Mouse (Mus musculus): ENCODE data around the gene Upb1. TPM values are rescaled to one million over a fixed set of nuclear protein-coding genes. Genes with fewer than 3 reads are reported as not detected.
"Not testable (repeated sequence)": the region's sequence is repeated elsewhere in the genome, so short reads cannot be mapped to it uniquely, and the experiment has no call there.

The Upb1 gene
- polyA plus RNA-seq, 1 experiment from 2014 or later, result 0.62 TPM

- Histone ChIP-seq H3K27me3 (no peaks in the 10 kb centered on the region), H3K4me2 (no peak overlapping the region), H3K36me3 (no peaks in the 10 kb centered on the region), H3K4me1 (replicated peaks) (peaks cover 12% of the 10 kb centered on the region), H3K27ac (0 out of 2 replicates have a peak overlapping the region, but pooled peaks have one; percentile 21), H3K4me3 (no peak overlapping the region), H3K9me3 (replicated peaks) (no peaks in the 10 kb centered on the region), H3K9ac (no peak overlapping the region)
- ATAC-seq (replicated peaks; ENCODE audit: insufficient number of reproducible peaks, insufficient read depth, low FRiP score, low read depth), result no peak
- 77% methylated on average over 4 of the region's 4 CpGs for WGBS
Observed at GRCm38 (mm10) chr10:75458329-75458728, 57.4 kb downstream of the Upb1 start.

- ATAC-seq (replicated peaks; ENCODE audit: insufficient number of reproducible peaks, insufficient read depth, low FRiP score, low read depth), result no peak
- H3K36me3 ChIP-seq, result no peaks in the 10 kb centered on the region
- no peak overlapping the region for H3K9ac ChIP-seq
- H3K4me1 ChIP-seq (replicated peaks), result peaks cover 15% of the 10 kb centered on the region
- H3K9me3 ChIP-seq (replicated peaks), result no peaks in the 10 kb centered on the region
- 88% methylated on average over 3 of the region's 3 CpGs for WGBS
- no peak overlapping the region for H3K27ac ChIP-seq
- H3K4me3 ChIP-seq, result no peak overlapping the region
- H3K4me2 ChIP-seq, result no peak overlapping the region
- no peaks in the 10 kb centered on the region for H3K27me3 ChIP-seq
Observed at GRCm38 (mm10) chr10:75462728-75463127, 61.8 kb downstream of the Upb1 start.

GRCm38 (mm10) chr10:75465781-75466550 lies 65.1 kb downstream of the Upb1 start:
- H3K27me3 ChIP-seq, result no peaks in the 10 kb centered on the region
- peak; percentile 55 for ATAC-seq (replicated peaks; ENCODE audit: insufficient number of reproducible peaks, insufficient read depth, low FRiP score, low read depth)
- peak overlapping the region; percentile 73 for H3K27ac ChIP-seq
- peaks cover 15% of the 10 kb centered on the region for H3K4me1 ChIP-seq (replicated peaks)
- H3K4me3 ChIP-seq, result no peak overlapping the region
- H3K9me3 ChIP-seq (replicated peaks), result no peaks in the 10 kb centered on the region
- no peaks in the 10 kb centered on the region for H3K36me3 ChIP-seq
- peak overlapping the region; percentile 2; the same call in 1 of the 2 replicates for H3K9ac ChIP-seq
- H3K4me2 ChIP-seq, result peak overlapping the region; percentile 22
- WGBS, result 29% methylated on average over 6 of the region's 6 CpGs

DNA sequence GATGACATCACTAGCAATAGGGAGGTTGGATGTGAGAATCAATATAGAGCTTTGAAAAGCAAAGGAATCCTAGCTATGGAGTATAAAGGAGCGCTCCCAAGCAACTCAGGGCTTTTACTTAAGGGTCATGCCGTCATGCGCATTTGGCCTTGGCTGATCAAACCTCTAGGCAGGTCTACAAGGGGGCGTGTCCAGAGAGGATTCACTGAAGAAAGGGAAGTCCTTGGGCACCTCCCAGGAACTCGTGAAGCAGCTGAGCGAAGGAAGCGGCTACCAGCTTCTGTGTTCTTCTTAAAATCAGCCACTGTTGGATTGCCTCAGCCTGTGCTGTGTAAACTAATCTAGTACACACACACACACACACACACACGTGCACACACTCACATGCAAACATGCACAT lies 72.5 kb downstream of the Upb1 start:
- Histone ChIP-seq H3K4me2 (no peak overlapping the region), H3K9ac (no peak overlapping the region), H3K27me3 (no peaks in the 10 kb centered on the region), H3K9me3 (replicated peaks) (no peaks in the 10 kb centered on the region), H3K4me1 (replicated peaks) (peaks cover 9% of the 10 kb centered on the region), H3K4me3 (no peak overlapping the region), H3K36me3 (no peaks in the 10 kb centered on the region), H3K27ac (no peak overlapping the region)
- no peak for ATAC-seq (replicated peaks; ENCODE audit: insufficient number of reproducible peaks, insufficient read depth, low FRiP score, low read depth)
- WGBS, result 71% methylated on average over 8 of the region's 8 CpGs

DNA sequence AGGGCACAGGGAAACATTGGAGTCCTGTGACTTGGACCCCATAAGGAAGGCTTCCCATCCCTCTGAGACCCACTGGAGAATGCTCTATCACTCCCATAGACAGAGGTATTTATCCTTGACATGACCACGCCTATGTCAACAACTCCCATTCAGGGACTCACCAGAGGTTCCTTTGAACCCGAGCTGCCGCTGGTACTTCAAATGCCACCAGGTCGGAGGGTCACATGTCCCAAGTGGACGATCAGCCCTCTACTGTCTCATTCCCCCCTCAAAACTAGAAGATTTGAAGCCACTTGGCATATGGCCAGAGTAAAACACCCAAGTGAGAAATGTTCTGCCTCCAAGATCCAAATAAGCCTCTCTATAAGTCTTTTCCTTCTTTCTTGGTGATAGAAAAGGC lies 73.7 kb downstream of the Upb1 start:
- Histone ChIP-seq H3K4me2 (no peak overlapping the region), H3K9ac (no peak overlapping the region), H3K36me3 (no peaks in the 10 kb centered on the region), H3K4me3 (no peak overlapping the region), H3K9me3 (replicated peaks) (no peaks in the 10 kb centered on the region), H3K4me1 (replicated peaks) (peaks cover 9% of the 10 kb centered on the region), H3K27ac (no peak overlapping the region), H3K27me3 (no peaks in the 10 kb centered on the region)
- no peak for ATAC-seq (replicated peaks; ENCODE audit: insufficient number of reproducible peaks, insufficient read depth, low FRiP score, low read depth)
- WGBS, result 24% methylated on average over 5 of the region's 5 CpGs

DNA sequence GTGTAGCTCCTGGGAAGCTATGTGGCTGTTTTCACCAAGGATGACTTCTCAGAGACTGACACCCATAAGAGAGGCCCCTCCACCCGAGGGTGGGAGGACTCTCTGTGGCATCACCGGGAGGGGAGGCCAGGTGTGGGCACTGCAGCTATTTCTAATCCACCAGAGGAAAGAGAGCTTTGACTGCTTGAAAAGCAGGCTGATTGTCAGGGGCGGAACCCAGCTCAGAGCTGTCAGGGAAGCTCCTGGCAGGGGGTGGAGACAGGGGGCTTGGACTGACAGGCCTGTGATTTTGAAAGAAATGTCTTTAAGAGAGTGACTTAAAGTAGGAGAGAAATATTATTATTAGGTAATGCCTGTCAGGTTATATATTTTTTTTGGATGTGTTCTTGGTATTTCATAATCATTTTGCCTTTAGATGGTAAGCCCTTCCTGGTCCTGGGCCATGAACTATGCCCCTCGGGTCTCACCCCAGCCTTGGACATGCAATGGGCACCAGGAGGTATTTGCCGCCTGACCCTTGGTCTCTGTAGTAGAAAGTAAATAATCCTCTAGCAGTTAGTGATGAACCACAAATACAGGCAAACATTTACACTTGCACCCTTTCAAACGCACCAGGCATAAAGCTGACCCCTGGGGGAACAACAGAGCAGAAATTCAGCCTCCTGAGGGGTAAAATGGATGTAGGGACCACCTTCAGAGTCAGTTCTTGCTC lies 74.4 kb downstream of the Upb1 start:
- not testable (repeated sequence) for H3K4me2 ChIP-seq; H3K9ac ChIP-seq; ATAC-seq (replicated peaks; ENCODE audit: insufficient number of reproducible peaks, insufficient read depth, low FRiP score, low read depth); H3K9me3 ChIP-seq (replicated peaks); H3K36me3 ChIP-seq; H3K27me3 ChIP-seq; H3K4me3 ChIP-seq; H3K27ac ChIP-seq; H3K4me1 ChIP-seq (replicated peaks)
- 47% methylated on average over 5 of the region's 6 CpGs for WGBS

DNA sequence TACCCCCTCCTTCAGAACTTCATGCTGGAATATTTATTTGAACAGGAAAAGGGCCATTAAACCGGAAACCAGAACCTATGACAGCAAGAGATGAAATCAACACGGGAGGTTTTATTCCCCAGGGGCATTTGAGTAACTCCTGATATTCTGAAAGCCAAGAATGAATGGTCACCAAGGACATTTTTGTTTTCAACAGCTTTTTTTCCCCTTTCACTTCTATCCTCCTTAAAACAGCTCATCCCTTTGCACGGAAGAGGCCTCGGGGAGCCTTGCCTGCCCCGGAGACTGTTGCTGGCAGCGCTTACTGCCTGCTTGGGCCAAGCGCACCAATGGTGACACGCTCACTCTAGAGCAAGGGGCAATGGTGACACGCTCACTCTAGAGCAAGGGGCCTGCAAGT lies 76.1 kb downstream of the Upb1 start:
- no peak for ATAC-seq (replicated peaks; ENCODE audit: insufficient number of reproducible peaks, insufficient read depth, low FRiP score, low read depth)
- Histone ChIP-seq H3K4me1 (replicated peaks) (peaks cover 9% of the 10 kb centered on the region), H3K9me3 (replicated peaks) (no peaks in the 10 kb centered on the region), H3K27me3 (no peaks in the 10 kb centered on the region), H3K36me3 (no peaks in the 10 kb centered on the region), H3K9ac (no peak overlapping the region), H3K27ac (no peak overlapping the region; the same call in 1 of the 2 replicates), H3K4me2 (no peak overlapping the region), H3K4me3 (no peak overlapping the region)
- 64% methylated on average over 9 of the region's 9 CpGs for whole genome bisulfite sequencing

DNA sequence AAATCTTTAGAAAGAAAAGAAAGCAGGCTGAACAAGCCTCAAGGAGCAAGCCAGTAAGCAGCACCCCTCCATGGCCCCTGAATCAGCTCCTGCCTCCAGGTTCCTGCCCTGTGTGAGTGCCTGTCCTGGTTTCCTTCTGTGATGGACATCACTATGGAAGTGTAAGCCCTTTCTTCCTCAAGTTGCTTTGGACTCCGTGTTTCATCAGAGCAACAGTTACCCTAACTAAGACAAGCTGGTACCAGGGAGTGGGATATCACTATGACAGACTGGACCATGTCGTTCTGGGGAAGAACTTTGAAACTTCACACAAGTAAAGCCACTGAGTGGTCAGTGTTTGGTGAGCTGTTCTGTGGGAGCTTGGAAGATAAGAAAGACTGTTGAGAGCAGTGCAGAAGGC lies 79.0 kb downstream of the Upb1 start:
- H3K4me2 ChIP-seq, result no peak overlapping the region
- no peaks in the 10 kb centered on the region for H3K9me3 ChIP-seq (replicated peaks)
- no peak overlapping the region for H3K27ac ChIP-seq
- 82% methylated on average over 2 of the region's 2 CpGs for WGBS
- no peak for ATAC-seq (replicated peaks; ENCODE audit: insufficient number of reproducible peaks, insufficient read depth, low FRiP score, low read depth)
- peaks cover 4% of the 10 kb centered on the region for H3K4me1 ChIP-seq (replicated peaks)
- no peaks in the 10 kb centered on the region for H3K36me3 ChIP-seq
- no peak overlapping the region for H3K4me3 ChIP-seq
- no peaks in the 10 kb centered on the region for H3K27me3 ChIP-seq
- H3K9ac ChIP-seq, result no peak overlapping the region

DNA sequence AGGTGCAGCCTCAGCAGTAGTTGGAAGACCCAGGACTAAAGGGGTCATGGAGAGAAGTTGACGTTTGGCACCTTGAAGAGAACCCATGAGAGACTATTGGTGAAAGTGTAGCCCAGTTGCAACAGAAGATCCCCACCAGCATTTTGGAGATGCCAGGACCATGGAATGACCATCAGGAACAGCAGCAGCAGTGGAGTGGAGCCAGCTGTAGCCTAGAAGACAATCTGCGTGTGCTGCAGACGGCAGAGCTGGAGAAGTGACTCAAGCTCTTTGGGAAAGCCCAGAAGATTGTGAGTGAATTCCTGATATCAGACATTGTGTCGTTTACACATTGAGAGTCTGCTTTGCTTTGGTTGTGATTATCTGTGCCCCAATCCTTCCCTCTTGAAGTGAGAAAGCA lies 80.8 kb downstream of the Upb1 start:
- 51% methylated on average over 4 of the region's 4 CpGs for WGBS
- peaks cover 2% of the 10 kb centered on the region for H3K4me1 ChIP-seq (replicated peaks)
- ATAC-seq (replicated peaks; ENCODE audit: insufficient number of reproducible peaks, insufficient read depth, low FRiP score, low read depth), result no peak

GRCm38 (mm10) chr10:75482271-75482670 lies 81.4 kb downstream of the Upb1 start:
- Histone ChIP-seq H3K9ac (no peak overlapping the region), H3K4me3 (no peak overlapping the region), H3K4me1 (replicated peaks) (peaks cover under 1% of the 10 kb centered on the region), H3K9me3 (replicated peaks) (no peaks in the 10 kb centered on the region), H3K27ac (no peak overlapping the region), H3K36me3 (no peaks in the 10 kb centered on the region), H3K4me2 (no peak overlapping the region), H3K27me3 (no peaks in the 10 kb centered on the region)
- 87% methylated on average over 5 of the region's 5 CpGs for WGBS
- no peak for ATAC-seq (replicated peaks; ENCODE audit: insufficient number of reproducible peaks, insufficient read depth, low FRiP score, low read depth)

More for the DNA sequence above, 80.8 kb downstream of the Upb1 start:
- no peaks in the 10 kb centered on the region for H3K9me3 ChIP-seq (replicated peaks)
- no peaks in the 10 kb centered on the region for H3K36me3 ChIP-seq
- H3K4me3 ChIP-seq, result no peak overlapping the region
- no peaks in the 10 kb centered on the region for H3K27me3 ChIP-seq
- H3K9ac ChIP-seq, result no peak overlapping the region
- H3K4me2 ChIP-seq, result no peak overlapping the region
- H3K27ac ChIP-seq, result no peak overlapping the region

DNA sequence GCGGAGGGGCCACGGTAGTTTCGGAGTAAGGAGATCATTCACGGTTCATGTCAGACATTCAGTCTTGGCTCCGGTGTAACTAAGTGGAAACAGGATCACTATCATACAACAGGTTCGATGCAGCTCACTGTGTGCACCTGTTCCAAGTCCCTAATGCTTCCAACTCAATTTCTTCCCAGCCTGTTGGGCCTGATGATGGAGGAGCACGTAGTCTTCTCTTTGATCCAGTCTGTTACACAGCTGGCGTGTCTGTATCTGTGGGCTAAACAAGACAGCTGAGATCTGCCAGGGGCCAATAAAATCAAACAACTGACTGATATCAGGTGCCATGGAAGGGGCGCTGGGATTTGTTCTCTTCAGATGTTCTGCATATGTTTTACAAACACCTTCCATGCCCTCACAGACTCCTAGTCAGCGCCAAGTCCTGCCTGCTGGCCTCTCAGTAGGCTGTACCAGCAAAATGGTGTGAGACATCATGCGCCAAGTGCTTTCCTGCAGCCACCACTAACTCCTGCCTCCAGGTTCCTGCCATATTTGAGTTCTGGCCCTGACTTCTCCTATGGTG lies 82.1 kb downstream of the Upb1 start:
- 84% methylated on average over 11 of the region's 11 CpGs for WGBS
- no peak overlapping the region for H3K4me3 ChIP-seq
- H3K27me3 ChIP-seq, result no peaks in the 10 kb centered on the region
- H3K9me3 ChIP-seq (replicated peaks), result no peaks in the 10 kb centered on the region
- ATAC-seq (replicated peaks; ENCODE audit: insufficient number of reproducible peaks, insufficient read depth, low FRiP score, low read depth), result no peak
- H3K27ac ChIP-seq, result no peak overlapping the region
- H3K4me1 ChIP-seq (replicated peaks), result no peaks in the 10 kb centered on the region; the same call in 1 of the 2 replicates
- no peak overlapping the region for H3K9ac ChIP-seq
- no peaks in the 10 kb centered on the region for H3K36me3 ChIP-seq
- no peak overlapping the region for H3K4me2 ChIP-seq

Data from heart, embryonic 15.5 days (tissue).